Mouse (Mus musculus): ENCODE data around the gene Scn8a. TPM values are rescaled to one million over a fixed set of nuclear protein-coding genes. Genes with fewer than 3 reads are reported as not detected.

The Scn8a gene
- polyA plus RNA-seq, 1 experiment from 2014 or later = 6.8 TPM

- 3% methylated on average over 37 of the region's 66 CpGs for WGBS
Measured at GRCm38 (mm10) chr15:100870001-100870774, 530 bp downstream of the Scn8a start.

GRCm38 (mm10) chr15:100870775-100871106 lies 1.1 kb downstream of the Scn8a start:
- Histone ChIP-seq H3K4me2 (ENCODE audit: low read length) (peak overlapping the region; percentile 83), H3K4me3 (ENCODE audit: low read depth, low read length) (peak overlapping the region; percentile 84), H3K9ac (ENCODE audit: low read length) (peak overlapping the region; percentile 92), H3K9me3 (replicated peaks; ENCODE audit: control insufficient read depth, low read length) (no peaks in the 10 kb centered on the region), H3K36me3 (ENCODE audit: control insufficient read depth, insufficient read depth, low read length) (no peaks in the 10 kb centered on the region), H3K27ac (ENCODE audit: low read depth, low read length) (peak overlapping the region; percentile 85), H3K4me1 (ENCODE audit: control insufficient read depth, insufficient read depth, low read length) (peaks cover 10% of the 10 kb centered on the region), H3K27me3 (replicated peaks; ENCODE audit: control insufficient read depth, insufficient read depth, low read length) (peaks cover 8% of the 10 kb centered on the region; the same call in 1 of the 2 replicates)
- WGBS = under 1% methylated on average over 14 of the region's 69 CpGs
- peak; percentile 76 for ATAC-seq
- peak; percentile 86 for DNase-seq (ENCODE audit: low spot score)

More at GRCm38 (mm10) chr15:100870001-100870774, 530 bp downstream of the Scn8a start:
- H3K9me3 ChIP-seq (replicated peaks; ENCODE audit: control insufficient read depth, low read length) = no peaks in the 10 kb centered on the region
- peaks cover 8% of the 10 kb centered on the region; the same call in 1 of the 2 replicates for H3K27me3 ChIP-seq (replicated peaks; ENCODE audit: control insufficient read depth, insufficient read depth, low read length)
- H3K27ac ChIP-seq (ENCODE audit: low read depth, low read length) = peak overlapping the region; percentile 66; the same call in 1 of the 2 replicates
- H3K4me1 ChIP-seq (ENCODE audit: control insufficient read depth, insufficient read depth, low read length) = peaks cover 10% of the 10 kb centered on the region
- DNase-seq (ENCODE audit: low spot score) (peak; percentile 81), ATAC-seq (peak; percentile 84)
- peak overlapping the region; percentile 41 for H3K4me3 ChIP-seq (ENCODE audit: low read depth, low read length)
- H3K9ac ChIP-seq (ENCODE audit: low read length) = peak overlapping the region; percentile 59
- H3K4me2 ChIP-seq (ENCODE audit: low read length) = peak overlapping the region; percentile 51
- H3K36me3 ChIP-seq (ENCODE audit: control insufficient read depth, insufficient read depth, low read length) = no peaks in the 10 kb centered on the region

GRCm38 (mm10) chr15:100871107-100872011 lies 1.7 kb downstream of the Scn8a start:
- ATAC-seq = peak; percentile 64
- under 1% methylated on average over 53 of the region's 53 CpGs for WGBS

GRCm38 (mm10) chr15:100873155-100873554 lies 3.5 kb downstream of the Scn8a start:
- WGBS = 5% methylated on average over 16 of the region's 16 CpGs
- no peak overlapping the region for H3K27ac ChIP-seq (ENCODE audit: low read depth, low read length)
- H3K9ac ChIP-seq (ENCODE audit: low read length) = no peak overlapping the region
- peak overlapping the region; percentile 11; the same call in 1 of the 2 replicates for H3K4me3 ChIP-seq (ENCODE audit: low read depth, low read length)
- H3K27me3 ChIP-seq (replicated peaks; ENCODE audit: control insufficient read depth, insufficient read depth, low read length) = peaks cover 7% of the 10 kb centered on the region; the same call in 1 of the 2 replicates
- DNase-seq (ENCODE audit: low spot score) (peak; percentile 78), ATAC-seq (no peak)
- H3K4me1 ChIP-seq (ENCODE audit: control insufficient read depth, insufficient read depth, low read length) = peaks cover 10% of the 10 kb centered on the region
- H3K36me3 ChIP-seq (ENCODE audit: control insufficient read depth, insufficient read depth, low read length) = no peaks in the 10 kb centered on the region
- peak overlapping the region; percentile 83 for H3K4me2 ChIP-seq (ENCODE audit: low read length)
- no peaks in the 10 kb centered on the region for H3K9me3 ChIP-seq (replicated peaks; ENCODE audit: control insufficient read depth, low read length)

More at GRCm38 (mm10) chr15:100871107-100872011, 1.7 kb downstream of the Scn8a start:
- Histone ChIP-seq H3K36me3 (ENCODE audit: control insufficient read depth, insufficient read depth, low read length) (no peaks in the 10 kb centered on the region), H3K9me3 (replicated peaks; ENCODE audit: control insufficient read depth, low read length) (no peaks in the 10 kb centered on the region), H3K4me1 (ENCODE audit: control insufficient read depth, insufficient read depth, low read length) (peaks cover 10% of the 10 kb centered on the region), H3K4me2 (ENCODE audit: low read length) (peak overlapping the region; percentile 83), H3K9ac (ENCODE audit: low read length) (peak overlapping the region; percentile 92), H3K27me3 (replicated peaks; ENCODE audit: control insufficient read depth, insufficient read depth, low read length) (peaks cover 8% of the 10 kb centered on the region; the same call in 1 of the 2 replicates), H3K4me3 (ENCODE audit: low read depth, low read length) (peak overlapping the region; percentile 84), H3K27ac (ENCODE audit: low read depth, low read length) (peak overlapping the region; percentile 85)
- peak; percentile 33 for DNase-seq (ENCODE audit: low spot score)

DNA sequence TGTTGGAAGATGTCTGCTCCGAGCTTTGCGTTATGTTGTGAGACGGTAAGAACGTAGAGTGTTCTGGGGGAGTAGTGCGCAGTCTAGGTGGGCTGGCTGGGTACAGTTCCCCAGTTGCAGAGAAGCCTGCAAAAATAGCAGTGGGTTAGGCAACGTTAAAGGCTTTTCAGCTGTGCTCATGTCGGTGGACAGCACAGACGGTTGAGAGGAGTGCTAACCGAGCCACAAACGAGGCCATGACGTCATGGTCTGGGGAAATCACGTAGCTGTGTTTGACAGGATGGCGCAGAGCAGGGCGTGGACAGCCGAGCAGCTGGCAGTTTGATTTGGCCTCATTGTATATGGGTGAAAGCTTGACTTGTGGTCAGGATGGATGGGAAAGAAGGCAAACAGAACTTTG lies 9.4 kb downstream of the Scn8a start:
- Histone ChIP-seq H3K4me1 (ENCODE audit: control insufficient read depth, insufficient read depth, low read length) (no peaks in the 10 kb centered on the region), H3K9me3 (replicated peaks; ENCODE audit: control insufficient read depth, low read length) (no peaks in the 10 kb centered on the region), H3K27ac (ENCODE audit: low read depth, low read length) (no peak overlapping the region), H3K36me3 (ENCODE audit: control insufficient read depth, insufficient read depth, low read length) (no peaks in the 10 kb centered on the region), H3K9ac (ENCODE audit: low read length) (no peak overlapping the region), H3K4me2 (ENCODE audit: low read length) (no peak overlapping the region), H3K4me3 (ENCODE audit: low read depth, low read length) (no peak overlapping the region), H3K27me3 (replicated peaks; ENCODE audit: control insufficient read depth, insufficient read depth, low read length) (no peaks in the 10 kb centered on the region)
- 55% methylated on average over 15 of the region's 15 CpGs for WGBS
- no peak for ATAC-seq
- DNase-seq (ENCODE audit: low spot score) = peak; percentile 17

- no peaks in the 10 kb centered on the region for H3K27me3 ChIP-seq (replicated peaks; ENCODE audit: control insufficient read depth, insufficient read depth, low read length)
- no peak overlapping the region for H3K9ac ChIP-seq (ENCODE audit: low read length)
- H3K4me2 ChIP-seq (ENCODE audit: low read length) = no peak overlapping the region
- no peaks in the 10 kb centered on the region for H3K9me3 ChIP-seq (replicated peaks; ENCODE audit: control insufficient read depth, low read length)
- ATAC-seq (no peak), DNase-seq (ENCODE audit: low spot score) (no peak)
- no peak overlapping the region for H3K27ac ChIP-seq (ENCODE audit: low read depth, low read length)
- 79% methylated on average over 5 of the region's 5 CpGs for WGBS
- no peaks in the 10 kb centered on the region for H3K36me3 ChIP-seq (ENCODE audit: control insufficient read depth, insufficient read depth, low read length)
- no peak overlapping the region for H3K4me3 ChIP-seq (ENCODE audit: low read depth, low read length)
- no peaks in the 10 kb centered on the region for H3K4me1 ChIP-seq (ENCODE audit: control insufficient read depth, insufficient read depth, low read length)
Measured at GRCm38 (mm10) chr15:100881385-100881784, 11.7 kb downstream of the Scn8a start.

DNA sequence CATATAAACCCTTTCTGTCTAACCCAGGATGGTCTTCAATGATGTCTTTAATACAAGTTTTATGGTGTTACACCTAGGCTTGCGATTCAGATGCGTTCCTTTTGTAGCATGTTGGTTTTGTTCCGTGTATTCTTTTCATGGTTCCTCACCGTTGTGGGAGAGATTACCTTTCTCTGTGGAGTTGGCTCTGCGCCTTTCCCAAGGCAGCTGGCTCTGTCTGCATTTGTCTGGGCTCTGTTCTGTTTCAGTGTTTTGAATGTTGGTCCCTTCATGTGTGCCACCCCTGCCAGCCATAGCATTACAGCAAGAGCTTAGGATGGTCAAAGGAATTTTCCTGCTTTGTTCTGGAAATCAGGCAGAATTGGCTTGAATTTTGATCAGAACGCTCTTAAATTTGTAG lies 14.8 kb downstream of the Scn8a start:
- H3K27ac ChIP-seq (ENCODE audit: low read depth, low read length) = no peak overlapping the region
- DNase-seq (ENCODE audit: low spot score) (no peak), ATAC-seq (no peak)
- no peak overlapping the region for H3K4me2 ChIP-seq (ENCODE audit: low read length)
- no peak overlapping the region for H3K4me3 ChIP-seq (ENCODE audit: low read depth, low read length)
- H3K36me3 ChIP-seq (ENCODE audit: control insufficient read depth, insufficient read depth, low read length) = no peaks in the 10 kb centered on the region
- H3K4me1 ChIP-seq (ENCODE audit: control insufficient read depth, insufficient read depth, low read length) = no peaks in the 10 kb centered on the region
- no peaks in the 10 kb centered on the region for H3K27me3 ChIP-seq (replicated peaks; ENCODE audit: control insufficient read depth, insufficient read depth, low read length)
- H3K9ac ChIP-seq (ENCODE audit: low read length) = no peak overlapping the region
- no peaks in the 10 kb centered on the region for H3K9me3 ChIP-seq (replicated peaks; ENCODE audit: control insufficient read depth, low read length)
- 79% methylated on average over 6 of the region's 6 CpGs for WGBS

DNA sequence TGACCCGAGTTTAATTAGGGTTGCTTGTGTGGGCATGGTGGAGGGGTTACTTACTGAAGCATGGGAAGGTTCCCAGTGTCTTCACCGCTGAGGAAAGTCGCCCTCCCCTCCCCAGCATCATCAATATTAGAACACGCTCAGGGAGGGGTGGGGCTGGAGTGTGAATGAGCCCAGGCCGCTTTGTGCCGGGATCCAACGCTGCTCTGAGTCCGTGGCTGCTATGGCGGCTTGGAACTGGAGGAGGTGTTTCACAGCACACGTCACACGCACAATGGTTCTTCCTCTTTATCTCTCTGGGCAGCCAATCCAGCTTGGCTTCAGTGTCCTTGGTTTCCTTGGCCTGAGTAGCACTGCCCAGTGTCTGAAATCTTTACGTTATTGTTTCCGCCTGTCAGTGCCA lies 22.3 kb downstream of the Scn8a start:
- 66% methylated on average over 13 of the region's 13 CpGs for WGBS
- DNase-seq (ENCODE audit: low spot score) (no peak), ATAC-seq (no peak)
- Histone ChIP-seq H3K4me3 (ENCODE audit: low read depth, low read length) (no peak overlapping the region), H3K9me3 (replicated peaks; ENCODE audit: control insufficient read depth, low read length) (peaks cover 11% of the 10 kb centered on the region; the same call in 1 of the 2 replicates), H3K4me1 (ENCODE audit: control insufficient read depth, insufficient read depth, low read length) (no peaks in the 10 kb centered on the region), H3K4me2 (ENCODE audit: low read length) (no peak overlapping the region), H3K36me3 (ENCODE audit: control insufficient read depth, insufficient read depth, low read length) (no peaks in the 10 kb centered on the region), H3K27ac (ENCODE audit: low read depth, low read length) (0 out of 2 replicates have a peak overlapping the region, but pooled peaks have one; percentile 9), H3K9ac (ENCODE audit: low read length) (no peak overlapping the region), H3K27me3 (replicated peaks; ENCODE audit: control insufficient read depth, insufficient read depth, low read length) (no peaks in the 10 kb centered on the region)
